ENCODE assay signal across 8 mouse cellular contexts in the genomic region with DNA sequence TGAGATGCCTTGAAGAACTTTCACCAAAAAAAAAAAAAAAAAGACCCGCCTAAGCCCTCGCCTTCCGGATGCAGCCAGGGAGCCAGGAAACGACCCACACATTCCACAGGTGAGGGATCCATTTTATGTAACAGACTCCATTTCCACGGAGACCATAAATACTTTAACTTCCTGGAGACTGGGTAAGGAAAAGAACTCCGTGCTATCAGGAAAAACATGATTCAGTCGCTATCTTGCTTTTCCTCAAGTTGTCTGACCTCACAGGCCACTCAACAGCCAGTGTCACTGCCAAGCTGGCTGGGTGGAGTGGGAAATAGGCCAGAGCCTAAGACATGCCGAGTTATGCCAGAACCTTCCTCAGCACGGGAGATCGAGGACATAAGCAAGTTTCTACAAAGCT. TPM values are rescaled to one million over a fixed set of nuclear protein-coding genes. Genes with fewer than 3 reads are reported as not detected.
DNase-seq lines count a peak whose midpoint lies in the region; ATAC-seq and TF ChIP-seq lines count a peak whose summit lies in the region.
"Had no signal": no experiment of that assay in that cellular context is flagged by ENCODE, and none has a peak within 500 bp of the region (broad histone marks: within the 10 kb centered on the region; RNA-seq: fewer than 3 reads in every experiment).

No protein-coding gene starts in this region.

- peak; percentile 60 for DNase-seq in adrenal gland, postnatal 25 days
- peak; percentile 80 for DNase-seq in heart, postnatal 4 days
- DNase-seq in MN1 (ENCODE audit: low spot score), result no peak
- no peak for DNase-seq in thymus, postnatal 14 days
- DNase-seq in forebrain, postnatal 0 days, result no peak

- no peaks in the 10 kb centered on the region for H3K27me3 ChIP-seq in embryonic facial prominence, embryonic 15.5 days
- H3K27me3 ChIP-seq in lung, embryonic 16.5 days (ENCODE audit: control insufficient read depth, insufficient read depth, low read depth, low read length), result no peaks in the 10 kb centered on the region
- H3K27me3 ChIP-seq in forebrain, postnatal 0 days (ENCODE audit: insufficient read depth, low read length), result no peaks in the 10 kb centered on the region
- H3K27me3 ChIP-seq: megakaryocyte, embryonic 14.5 days had no signal

- 0 out of 2 replicates have a peak overlapping the region, but pooled peaks have one; percentile 8 for H3K27ac ChIP-seq in embryonic facial prominence, embryonic 15.5 days (replicated peaks)
- H3K27ac ChIP-seq in lung, embryonic 16.5 days (ENCODE audit: low read length), result peak overlapping the region; percentile 83
- H3K27ac ChIP-seq in forebrain, postnatal 0 days (ENCODE audit: low read depth, low read length), result no peak overlapping the region

- no peaks in the 10 kb centered on the region for H3K9me3 ChIP-seq in embryonic facial prominence, embryonic 15.5 days (replicated peaks)
- no peaks in the 10 kb centered on the region for H3K9me3 ChIP-seq in lung, embryonic 16.5 days (ENCODE audit: control insufficient read depth, low read length)
- no peaks in the 10 kb centered on the region for H3K9me3 ChIP-seq in forebrain, postnatal 0 days (ENCODE audit: low read length)

- 57% methylated on average over 10 of the region's 10 CpGs for WGBS in embryonic facial prominence, embryonic 15.5 days
- WGBS in lung, embryonic 16.5 days, result 19% methylated on average over 10 of the region's 10 CpGs
- 83% methylated on average over 10 of the region's 10 CpGs for WGBS in forebrain, postnatal 0 days

- ATAC-seq in embryonic facial prominence, embryonic 15.5 days (ENCODE audit: insufficient number of reproducible peaks, low FRiP score, low TSS enrichment, low read depth), result no peak
- peak; percentile 41 for ATAC-seq in lung, embryonic 16.5 days (ENCODE audit: low read depth)
- ATAC-seq in forebrain, postnatal 0 days, result no peak

- H3K4me1 ChIP-seq in embryonic facial prominence, embryonic 15.5 days, result peaks cover 16% of the 10 kb centered on the region; the same call in 1 of the 2 replicates
- peaks cover 47% of the 10 kb centered on the region for H3K4me1 ChIP-seq in lung, embryonic 16.5 days (replicated peaks; ENCODE audit: control insufficient read depth, insufficient read depth, low read length)
- no peaks in the 10 kb centered on the region for H3K4me1 ChIP-seq in forebrain, postnatal 0 days (ENCODE audit: insufficient read depth)

- H3K9ac ChIP-seq in embryonic facial prominence, embryonic 15.5 days, result no peak overlapping the region
- 0 out of 2 replicates have a peak overlapping the region, but pooled peaks have one; percentile 34 for H3K9ac ChIP-seq in lung, embryonic 16.5 days (ENCODE audit: low read length)
- H3K9ac ChIP-seq in forebrain, postnatal 0 days, result no peak overlapping the region

- no peak overlapping the region for H3K4me3 ChIP-seq in embryonic facial prominence, embryonic 15.5 days (replicated peaks)
- H3K4me3 ChIP-seq in lung, embryonic 16.5 days (ENCODE audit: low read length), result no peak overlapping the region
- no peak overlapping the region for H3K4me3 ChIP-seq in forebrain, postnatal 0 days (ENCODE audit: low read depth, low read length)
- H3K4me3 ChIP-seq: megakaryocyte, embryonic 14.5 days had no signal

- no peaks in the 10 kb centered on the region for H3K36me3 ChIP-seq in embryonic facial prominence, embryonic 15.5 days
- H3K36me3 ChIP-seq in lung, embryonic 16.5 days (ENCODE audit: control insufficient read depth, insufficient read depth, low read length), result no peaks in the 10 kb centered on the region
- no peaks in the 10 kb centered on the region for H3K36me3 ChIP-seq in forebrain, postnatal 0 days (ENCODE audit: insufficient read depth)

- no peak for TF ChIP-seq CTCF in forebrain, postnatal 0 days (IDR thresholded peaks at IDR 0.05; ENCODE audit: low read depth)

- H3K4me2 ChIP-seq in embryonic facial prominence, embryonic 15.5 days (replicated peaks), result no peak overlapping the region
- H3K4me2 ChIP-seq in lung, embryonic 16.5 days (ENCODE audit: low read depth, low read length), result peak overlapping the region; percentile 13
- H3K4me2 ChIP-seq in forebrain, postnatal 0 days (ENCODE audit: low read depth), result no peak overlapping the region

RNA-seq across cellular contexts. Expression of gene Kif13a, which starts 46.3 kb away (rescaled TPM):
- 27.4 and 41.8 TPM in 2 replicates for total RNA-seq in adrenal gland, postnatal 25 days (2021)
- polyA plus RNA-seq in embryonic facial prominence, embryonic 15.5 days (2015; fragmentation: Nextera tagmentation; extraction: Ambion mirVana), result 21.0 and 26.7 TPM in 2 replicates
- 100 to 1,000 TPM; 110 to 116 TPM for total RNA-seq in heart, postnatal 4 days (2021)
- polyA plus RNA-seq in lung, embryonic 16.5 days (2015; fragmentation: Nextera tagmentation; extraction: Ambion mirVana), result 11.7 and 12.6 TPM in 2 replicates
- 17.8 and 19.7 TPM in 2 replicates for total RNA-seq in forebrain, postnatal 0 days (2014; rRNA removed)
- 6.7 and 9.2 TPM in 2 replicates for polyA plus RNA-seq in forebrain, postnatal 0 days (2015; fragmentation: Nextera tagmentation; extraction: Ambion mirVana)

Comparison
In these comparisons a context has a peak if more than half of its experiments do, and no peak if none do; other contexts are left out.
1. DNase-seq: peak in adrenal gland, postnatal 25 days (single experiment) and heart, postnatal 4 days (single experiment); none in MN1 (single experiment), thymus, postnatal 14 days (single experiment) and forebrain, postnatal 0 days (single experiment).